Mouse (Mus musculus): ENCODE measurements around the gene Scarf2. TPM values are rescaled to one million over a fixed set of nuclear protein-coding genes. Genes with fewer than 3 reads are reported as not detected.

Scarf2 gene
- polyA plus RNA-seq, 1 experiment from 2014 or later = 0.67 TPM

- no peaks in the 10 kb centered on the region for H3K9me3 ChIP-seq (replicated peaks; ENCODE audit: control insufficient read depth, low read length)
- H3K27me3 ChIP-seq (ENCODE audit: control insufficient read depth, insufficient read depth, low read depth, low read length) = peaks cover 54% of the 10 kb centered on the region
- 69% methylated on average over 5 of the region's 5 CpGs for whole genome bisulfite sequencing (ENCODE audit: insufficient replicate concordance)
- no peak for ATAC-seq (ENCODE audit: low read depth)
- H3K4me2 ChIP-seq (ENCODE audit: low read depth, low read length) = no peak overlapping the region
- no peak overlapping the region for H3K9ac ChIP-seq (ENCODE audit: low read depth, low read length)
- no peaks in the 10 kb centered on the region for H3K36me3 ChIP-seq (ENCODE audit: control insufficient read depth, insufficient read depth)
- H3K4me3 ChIP-seq (ENCODE audit: low read depth, low read length) = no peak overlapping the region
- peaks cover 4% of the 10 kb centered on the region; the same call in 1 of the 2 replicates for H3K4me1 ChIP-seq (ENCODE audit: control insufficient read depth, low read depth, low read length)
- H3K27ac ChIP-seq (ENCODE audit: low read length) = no peak overlapping the region
Measured at GRCm38 (mm10) chr16:17795643-17796042, 1.4 kb upstream of the Scarf2 start.

- no peaks in the 10 kb centered on the region for H3K9me3 ChIP-seq (replicated peaks; ENCODE audit: control insufficient read depth, low read length)
- H3K4me3 ChIP-seq (ENCODE audit: low read depth, low read length) = peak overlapping the region; percentile 50
- H3K27me3 ChIP-seq (ENCODE audit: control insufficient read depth, insufficient read depth, low read depth, low read length) = peaks cover 63% of the 10 kb centered on the region
- H3K36me3 ChIP-seq (ENCODE audit: control insufficient read depth, insufficient read depth) = no peaks in the 10 kb centered on the region
- no peak for ATAC-seq (ENCODE audit: low read depth)
- no peak overlapping the region for H3K9ac ChIP-seq (ENCODE audit: low read depth, low read length)
- peaks cover 4% of the 10 kb centered on the region; the same call in 1 of the 2 replicates for H3K4me1 ChIP-seq (ENCODE audit: control insufficient read depth, low read depth, low read length)
- H3K4me2 ChIP-seq (ENCODE audit: low read depth, low read length) = no peak overlapping the region
- H3K27ac ChIP-seq (ENCODE audit: low read length) = no peak overlapping the region
Measured at GRCm38 (mm10) chr16:17796519-17796918, 563 bp upstream of the Scarf2 start.

DNA sequence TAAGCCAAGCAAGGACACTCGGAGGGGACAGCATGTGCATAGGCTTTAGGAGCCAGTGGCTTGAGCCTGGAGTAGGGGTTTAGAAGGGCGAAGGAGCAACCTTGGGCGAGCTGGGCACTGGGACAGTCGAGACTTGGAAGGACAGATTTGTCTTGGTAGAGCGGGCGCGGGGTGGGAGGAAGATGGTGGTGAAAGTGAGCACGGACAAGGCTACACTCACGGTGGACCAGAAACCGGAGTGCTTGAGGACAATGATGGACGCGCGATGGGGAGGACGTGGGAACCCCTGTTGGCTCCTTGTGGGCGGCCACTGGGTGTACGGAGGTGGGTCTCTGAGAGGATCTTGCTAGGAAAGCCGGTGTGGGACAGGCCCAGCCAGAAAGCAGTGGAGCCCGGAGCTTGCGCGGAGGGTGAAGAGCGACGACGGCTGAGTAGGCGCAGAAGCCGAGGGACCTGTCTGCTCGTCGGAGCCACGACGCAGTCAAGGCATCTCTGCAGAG, 780 bp downstream of the Scarf2 start:
- Histone ChIP-seq H3K9ac (ENCODE audit: low read depth, low read length) (0 out of 2 replicates have a peak overlapping the region, but pooled peaks have one; percentile 5), H3K4me2 (ENCODE audit: low read depth, low read length) (peak overlapping the region; percentile 60), H3K36me3 (ENCODE audit: control insufficient read depth, insufficient read depth) (no peaks in the 10 kb centered on the region), H3K9me3 (replicated peaks; ENCODE audit: control insufficient read depth, low read length) (no peaks in the 10 kb centered on the region), H3K4me1 (ENCODE audit: control insufficient read depth, low read depth, low read length) (peaks cover 8% of the 10 kb centered on the region), H3K27me3 (ENCODE audit: control insufficient read depth, insufficient read depth, low read depth, low read length) (peaks cover 76% of the 10 kb centered on the region), H3K4me3 (ENCODE audit: low read depth, low read length) (peak overlapping the region; percentile 50), H3K27ac (ENCODE audit: low read length) (no peak overlapping the region)
- WGBS (ENCODE audit: insufficient replicate concordance) = 5% methylated on average over 29 of the region's 29 CpGs
- ATAC-seq (ENCODE audit: low read depth) = 0 out of 2 replicates have a peak, but pooled peaks have one; percentile 4

DNA sequence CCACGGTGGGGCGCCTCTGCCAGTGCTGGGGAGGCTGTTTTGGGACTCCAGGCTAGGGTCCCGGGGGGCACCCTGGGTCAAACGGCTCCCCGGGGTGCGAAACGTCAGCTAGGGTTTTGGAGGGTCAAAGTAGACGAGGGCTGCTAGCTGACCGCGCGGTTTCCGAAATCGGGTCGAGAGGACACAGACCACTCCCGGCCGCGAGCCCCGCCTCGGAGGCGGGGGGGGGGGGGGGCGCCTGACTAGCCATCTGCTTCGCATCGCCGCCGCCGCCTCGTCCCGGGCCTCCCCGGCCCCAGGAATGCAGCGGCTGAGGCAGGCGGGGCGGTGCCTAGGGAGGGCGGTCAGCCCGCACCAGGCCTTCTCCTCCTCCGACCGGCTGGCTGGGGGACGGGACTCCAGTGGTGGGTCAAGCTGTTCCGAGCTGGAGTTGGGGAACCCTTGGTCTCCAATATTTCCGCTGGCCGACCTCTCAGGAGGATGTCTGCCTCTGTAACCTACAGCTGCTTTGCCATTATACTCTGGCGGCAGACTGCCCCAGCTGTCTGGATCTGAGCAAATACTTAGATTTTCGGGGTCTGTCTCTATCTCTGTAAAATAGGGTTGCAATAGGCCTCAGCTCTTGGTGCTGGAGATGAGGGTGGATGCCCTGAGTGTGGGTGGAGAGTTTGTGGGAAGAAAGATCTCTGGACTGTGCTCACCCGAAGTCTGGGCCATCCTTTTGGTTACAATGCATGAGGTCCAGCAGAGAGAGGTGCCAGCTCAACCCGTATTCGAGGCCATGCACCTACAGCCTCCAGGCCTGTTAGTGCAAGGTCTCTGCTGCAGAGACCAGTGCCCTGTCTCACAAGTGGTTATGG, 1.5 kb downstream of the Scarf2 start:
- Histone ChIP-seq H3K4me3 (ENCODE audit: low read depth, low read length) (peak overlapping the region; percentile 50), H3K9me3 (replicated peaks; ENCODE audit: control insufficient read depth, low read length) (no peaks in the 10 kb centered on the region), H3K4me2 (ENCODE audit: low read depth, low read length) (peak overlapping the region; percentile 60), H3K27me3 (ENCODE audit: control insufficient read depth, insufficient read depth, low read depth, low read length) (peaks cover 83% of the 10 kb centered on the region), H3K27ac (ENCODE audit: low read length) (no peak overlapping the region), H3K36me3 (ENCODE audit: control insufficient read depth, insufficient read depth) (no peaks in the 10 kb centered on the region), H3K4me1 (ENCODE audit: control insufficient read depth, low read depth, low read length) (peaks cover 13% of the 10 kb centered on the region), H3K9ac (ENCODE audit: low read depth, low read length) (0 out of 2 replicates have a peak overlapping the region, but pooled peaks have one; percentile 5)
- no peak for ATAC-seq (ENCODE audit: low read depth)
- 4% methylated on average over 36 of the region's 45 CpGs for WGBS (ENCODE audit: insufficient replicate concordance)

- Histone ChIP-seq H3K36me3 (ENCODE audit: control insufficient read depth, insufficient read depth) (no peaks in the 10 kb centered on the region), H3K9me3 (replicated peaks; ENCODE audit: control insufficient read depth, low read length) (no peaks in the 10 kb centered on the region), H3K27ac (ENCODE audit: low read length) (no peak overlapping the region), H3K4me1 (ENCODE audit: control insufficient read depth, low read depth, low read length) (peaks cover 21% of the 10 kb centered on the region), H3K9ac (ENCODE audit: low read depth, low read length) (no peak overlapping the region), H3K27me3 (ENCODE audit: control insufficient read depth, insufficient read depth, low read depth, low read length) (peaks cover 94% of the 10 kb centered on the region), H3K4me2 (ENCODE audit: low read depth, low read length) (no peak overlapping the region), H3K4me3 (ENCODE audit: low read depth, low read length) (no peak overlapping the region)
- ATAC-seq (ENCODE audit: low read depth) = no peak
Measured at GRCm38 (mm10) chr16:17799584-17799983, 2.5 kb downstream of the Scarf2 start.

DNA sequence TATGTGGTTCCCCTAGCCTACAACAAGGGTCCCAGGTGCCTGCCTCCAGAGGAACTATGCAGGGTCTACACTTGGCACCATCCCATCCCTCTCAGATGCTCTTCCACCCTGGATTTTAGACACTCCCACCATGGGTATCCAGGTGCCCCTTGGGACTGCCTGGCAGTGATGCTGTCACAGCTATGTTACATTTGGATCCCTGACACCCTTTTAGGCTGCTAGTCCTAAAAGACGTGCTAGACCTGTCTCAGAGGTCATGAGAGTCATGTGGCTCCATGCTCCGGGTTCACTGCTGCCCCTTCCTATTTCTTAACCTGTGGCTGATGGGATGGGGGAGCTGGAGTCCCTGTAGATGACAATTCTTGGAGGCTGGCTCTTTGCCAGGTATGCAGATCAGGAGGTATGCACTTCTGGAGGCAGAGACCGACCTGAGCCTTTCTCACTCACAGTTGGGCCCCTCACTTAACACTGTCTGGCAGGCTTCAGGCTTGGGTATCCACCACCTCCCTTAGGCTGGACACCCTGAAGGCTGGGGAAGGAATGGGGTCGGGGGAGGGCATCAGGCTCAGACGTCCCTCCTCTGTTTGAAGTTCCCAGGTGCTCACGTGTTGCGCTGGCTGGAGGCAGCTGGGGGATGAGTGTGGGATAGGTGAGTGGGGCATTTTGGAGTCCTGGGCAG, 4.8 kb downstream of the Scarf2 start:
- H3K4me2 ChIP-seq (ENCODE audit: low read depth, low read length) = no peak overlapping the region
- no peak overlapping the region for H3K4me3 ChIP-seq (ENCODE audit: low read depth, low read length)
- no peaks in the 10 kb centered on the region for H3K36me3 ChIP-seq (ENCODE audit: control insufficient read depth, insufficient read depth)
- 11% methylated on average over 7 of the region's 7 CpGs for WGBS (ENCODE audit: insufficient replicate concordance)
- no peak overlapping the region for H3K9ac ChIP-seq (ENCODE audit: low read depth, low read length)
- no peak for ATAC-seq (ENCODE audit: low read depth)
- peaks cover 98% of the 10 kb centered on the region for H3K27me3 ChIP-seq (ENCODE audit: control insufficient read depth, insufficient read depth, low read depth, low read length)
- peaks cover 29% of the 10 kb centered on the region for H3K4me1 ChIP-seq (ENCODE audit: control insufficient read depth, low read depth, low read length)
- H3K27ac ChIP-seq (ENCODE audit: low read length) = no peak overlapping the region
- H3K9me3 ChIP-seq (replicated peaks; ENCODE audit: control insufficient read depth, low read length) = no peaks in the 10 kb centered on the region

GRCm38 (mm10) chr16:17802456-17802838, 5.4 kb downstream of the Scarf2 start:
- Histone ChIP-seq H3K4me1 (ENCODE audit: control insufficient read depth, low read depth, low read length) (peaks cover 33% of the 10 kb centered on the region), H3K4me2 (ENCODE audit: low read depth, low read length) (peak overlapping the region; percentile 55), H3K4me3 (ENCODE audit: low read depth, low read length) (peak overlapping the region; percentile 37; the same call in 1 of the 2 replicates), H3K9ac (ENCODE audit: low read depth, low read length) (no peak overlapping the region), H3K36me3 (ENCODE audit: control insufficient read depth, insufficient read depth) (no peaks in the 10 kb centered on the region), H3K27me3 (ENCODE audit: control insufficient read depth, insufficient read depth, low read depth, low read length) (peaks cover 98% of the 10 kb centered on the region), H3K27ac (ENCODE audit: low read length) (no peak overlapping the region), H3K9me3 (replicated peaks; ENCODE audit: control insufficient read depth, low read length) (no peaks in the 10 kb centered on the region)
- no peak for ATAC-seq (ENCODE audit: low read depth)
- 6% methylated on average over 18 of the region's 18 CpGs for WGBS (ENCODE audit: insufficient replicate concordance)

DNA sequence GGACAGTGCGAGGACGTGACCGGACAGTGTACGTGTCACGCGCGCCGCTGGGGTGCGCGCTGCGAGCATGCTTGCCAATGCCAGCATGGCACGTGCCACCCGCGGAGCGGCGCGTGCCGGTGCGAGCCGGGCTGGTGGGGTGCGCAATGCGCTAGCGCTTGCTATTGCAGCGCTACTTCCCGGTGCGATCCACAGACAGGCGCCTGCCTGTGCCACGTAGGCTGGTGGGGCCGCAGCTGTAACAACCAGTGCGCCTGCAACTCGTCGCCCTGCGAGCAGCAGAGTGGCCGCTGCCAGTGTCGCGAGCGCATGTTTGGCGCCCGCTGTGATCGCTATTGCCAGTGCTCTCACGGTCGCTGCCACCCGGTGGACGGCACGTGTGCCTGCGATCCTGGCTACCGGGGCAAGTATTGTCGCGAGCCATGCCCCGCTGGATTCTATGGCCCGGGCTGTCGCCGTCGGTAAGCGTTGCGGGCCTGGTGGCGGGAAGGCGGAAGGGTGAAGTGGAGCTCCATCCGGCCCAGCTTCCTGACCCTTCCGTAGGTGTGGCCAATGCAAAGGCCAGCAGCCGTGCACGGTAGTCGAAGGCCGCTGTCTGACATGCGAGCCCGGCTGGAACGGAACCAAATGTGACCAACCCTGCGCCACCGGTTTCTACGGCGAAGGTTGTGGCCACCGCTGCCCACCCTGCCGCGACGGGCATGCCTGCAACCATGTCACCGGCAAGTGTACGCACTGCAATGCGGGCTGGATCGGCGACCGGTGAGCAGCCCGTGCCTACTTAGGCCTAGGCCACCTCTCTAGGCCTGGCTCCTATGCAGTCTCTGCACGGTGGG, 6.0 kb downstream of the Scarf2 start:
- Histone ChIP-seq H3K4me2 (ENCODE audit: low read depth, low read length) (peak overlapping the region; percentile 55), H3K9me3 (replicated peaks; ENCODE audit: control insufficient read depth, low read length) (no peaks in the 10 kb centered on the region), H3K27ac (ENCODE audit: low read length) (no peak overlapping the region), H3K27me3 (ENCODE audit: control insufficient read depth, insufficient read depth, low read depth, low read length) (peaks cover 98% of the 10 kb centered on the region), H3K9ac (ENCODE audit: low read depth, low read length) (no peak overlapping the region), H3K4me1 (ENCODE audit: control insufficient read depth, low read depth, low read length) (peaks cover 33% of the 10 kb centered on the region), H3K4me3 (ENCODE audit: low read depth, low read length) (peak overlapping the region; percentile 37), H3K36me3 (ENCODE audit: control insufficient read depth, insufficient read depth) (no peaks in the 10 kb centered on the region)
- 3% methylated on average over 83 of the region's 83 CpGs for WGBS (ENCODE audit: insufficient replicate concordance)
- ATAC-seq (ENCODE audit: low read depth) = no peak

Data from liver, embryonic 16.5 days (tissue).